Mouse (Mus musculus) CD8-positive naive resting alpha-beta T cell, adult 2 months (primary cell): Measurements from ENCODE around the gene Alox12e.
"Not testable (repeated sequence)": the region's sequence is repeated elsewhere in the genome, so short reads cannot be mapped to it uniquely, and the experiment has no call there.

ENCODE experiments used
- DNase-seq, 2 experiments: peaks; one replicate each; pipeline ENCODE4 v3.0.0; 2022; ENCODE audit warnings: low read depth in 2 of 2, low spot score in 2 of 2

Gene Alox12e

GRCm38 (mm10) chr11:70322528-70322927, at the start of gene Alox12e:
Gene Alox12e (minus strand): TSS chr11:70322628.
- DNase-seq, result no peak

DNA sequence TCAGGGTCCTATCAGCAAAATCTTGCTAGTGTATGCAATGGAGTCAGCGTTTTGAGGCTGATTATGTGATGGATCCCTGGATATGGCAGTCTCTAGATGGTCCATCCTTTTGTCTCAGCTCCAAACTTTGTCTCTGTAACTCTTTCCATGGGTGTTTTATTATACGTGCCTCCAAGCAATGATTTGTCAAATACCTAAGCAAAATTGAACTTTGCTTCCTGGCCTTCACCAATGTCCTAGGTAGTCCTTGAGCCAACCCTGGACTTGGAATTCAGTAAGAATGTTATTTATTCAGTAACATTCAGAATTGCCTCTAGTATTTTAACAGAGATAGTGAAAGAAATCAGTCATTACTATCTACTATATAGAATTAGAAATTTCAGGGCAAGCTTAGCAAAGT, 46.2 kb upstream of the Alox12e start:
- DNase-seq, result not testable (repeated sequence)

GRCm38 (mm10) chr11:70367701-70368100, 45.3 kb upstream of the Alox12e start:
- DNase-seq, result not testable (repeated sequence)

DNA sequence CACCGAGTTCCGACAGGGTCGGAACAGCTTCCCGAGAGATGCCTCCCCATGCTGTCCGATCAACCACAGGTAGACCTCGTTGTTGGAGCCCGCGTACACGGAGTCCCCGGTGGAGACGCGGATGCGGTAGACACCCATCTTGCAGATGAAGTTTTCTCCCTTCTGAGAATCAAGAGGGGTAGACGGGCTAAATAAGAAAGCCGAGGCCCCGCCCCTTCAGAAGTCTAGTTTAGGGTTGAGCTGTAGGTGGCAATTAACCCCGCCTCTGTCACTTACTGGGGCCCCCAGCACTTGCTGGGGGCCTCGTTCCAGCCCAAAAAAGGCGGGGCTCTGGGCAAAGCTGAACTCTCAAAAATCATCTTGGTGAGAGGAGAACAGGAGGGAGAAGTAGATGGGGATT, 29.4 kb upstream of the Alox12e start, which contains the start of gene Alox15:
TSS of gene Alox15 (minus strand) at position 164 of the 400 bp plus-strand sequence.
- peak in 1 of 2 experiments; percentile 16 for DNase-seq

- DNase-seq, result no peak
Observed at GRCm38 (mm10) chr11:70348630-70349029, 26.2 kb upstream of the Alox12e start.

GRCm38 (mm10) chr11:70347861-70348260, 25.4 kb upstream of the Alox12e start:
- DNase-seq, result no peak

- no peak for DNase-seq
Observed at GRCm38 (mm10) chr11:70345546-70345945, 23.1 kb upstream of the Alox12e start.

GRCm38 (mm10) chr11:70345061-70345460, 22.6 kb upstream of the Alox12e start:
- DNase-seq, result no peak

DNA sequence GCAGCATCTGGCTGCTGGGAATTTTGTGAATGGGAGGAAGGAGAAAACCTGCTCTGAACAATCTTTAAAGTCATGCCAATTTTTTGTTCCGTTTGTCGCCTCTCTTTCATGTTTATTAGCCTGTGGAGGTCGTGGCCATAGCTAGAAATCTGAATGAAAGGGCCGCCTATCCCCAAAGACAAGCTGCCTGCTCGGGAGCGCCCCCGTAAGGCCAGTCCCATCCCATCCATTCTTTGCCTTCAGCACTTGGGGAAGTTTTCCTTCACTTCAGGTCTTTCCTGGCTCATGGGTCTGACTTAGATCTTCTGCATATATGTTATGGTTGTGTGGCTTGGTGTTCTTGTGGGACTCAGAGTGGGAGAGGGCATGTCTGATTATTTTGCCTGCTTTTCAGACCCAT, 17.1 kb upstream of the Alox12e start:
- DNase-seq, result no peak

- peak; percentile 21 to 62 for DNase-seq
Observed at GRCm38 (mm10) chr11:70334477-70334876, 12.0 kb upstream of the Alox12e start.

GRCm38 (mm10) chr11:70324726-70325125, 2.3 kb upstream of the Alox12e start:
- DNase-seq, result no peak

DNA sequence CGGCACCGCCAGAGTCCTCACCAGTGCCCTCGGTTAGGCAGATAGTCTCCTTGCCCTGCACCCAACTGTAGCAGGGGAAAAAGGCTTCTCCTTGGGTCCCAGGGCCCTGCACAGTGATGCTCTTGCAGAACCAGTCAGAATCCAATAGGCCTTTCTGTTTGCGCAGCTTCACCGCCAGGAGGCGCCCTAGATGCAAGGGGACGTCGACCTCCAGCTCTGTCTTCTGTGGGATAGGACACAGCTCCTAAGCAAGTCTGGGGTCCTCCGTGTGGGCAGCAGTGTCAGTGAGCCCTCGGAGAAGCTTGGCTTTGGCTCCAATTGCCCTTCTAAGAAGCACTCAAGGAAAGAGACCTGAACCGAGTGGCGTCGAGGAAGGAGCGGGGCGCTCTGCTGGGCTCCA, 764 bp downstream of the Alox12e start:
- peak; percentile 38 to 47 for DNase-seq

- no peak for DNase-seq
Observed at GRCm38 (mm10) chr11:70319614-70320013, 2.8 kb downstream of the Alox12e start.

GRCm38 (mm10) chr11:70313833-70314232, 8.6 kb downstream of the Alox12e start:
- no peak for DNase-seq

DNA sequence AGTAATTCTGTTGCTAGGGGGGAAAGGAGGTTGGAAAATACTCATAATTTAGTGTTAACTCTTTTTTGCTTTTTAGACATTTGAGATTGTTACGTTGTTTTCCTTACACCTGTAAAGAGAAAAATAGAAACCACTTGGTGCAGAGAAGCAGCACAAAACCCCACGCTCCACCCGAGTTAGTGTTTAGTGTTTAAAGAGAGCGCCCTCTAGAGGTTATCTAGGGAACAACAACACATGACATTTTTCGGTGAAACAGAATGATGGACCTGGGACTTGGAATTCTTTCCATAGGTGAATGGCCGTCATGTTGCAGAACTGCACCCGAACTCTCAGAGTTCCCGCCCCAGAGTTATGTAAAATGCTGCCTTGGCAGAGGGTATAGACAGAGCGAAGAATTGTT, 13.1 kb downstream of the Alox12e start:
- peak; percentile 52 to 55 for DNase-seq

GRCm38 (mm10) chr11:70308296-70308695, 14.1 kb downstream of the Alox12e start:
- peak in 1 of 2 experiments; percentile 19 for DNase-seq

DNA sequence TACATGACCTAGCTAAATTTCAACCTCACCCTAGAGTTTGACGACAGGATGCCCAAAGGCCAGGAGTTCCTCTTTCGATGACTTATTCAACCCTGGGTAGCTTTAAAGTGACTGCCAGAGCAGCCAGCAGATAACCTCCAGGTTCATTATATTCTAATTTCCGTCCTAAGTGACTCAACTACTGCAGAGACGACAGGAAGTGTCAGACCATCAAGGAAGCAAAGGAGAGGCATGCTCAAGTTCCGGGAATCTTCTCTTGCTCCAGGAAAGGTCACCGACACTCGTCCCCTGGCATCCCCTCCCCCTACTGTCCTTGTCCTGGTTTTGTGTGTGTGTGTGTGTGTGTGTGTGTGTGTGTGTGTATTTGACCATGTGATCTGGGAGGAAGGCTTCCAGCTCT, 16.3 kb downstream of the Alox12e start:
- DNase-seq, result no peak

GRCm38 (mm10) chr11:70302293-70302692, 20.1 kb downstream of the Alox12e start:
- no peak for DNase-seq

GRCm38 (mm10) chr11:70297836-70298454, 24.5 kb downstream of the Alox12e start:
- DNase-seq, result peak; percentile 26 to 35

DNA sequence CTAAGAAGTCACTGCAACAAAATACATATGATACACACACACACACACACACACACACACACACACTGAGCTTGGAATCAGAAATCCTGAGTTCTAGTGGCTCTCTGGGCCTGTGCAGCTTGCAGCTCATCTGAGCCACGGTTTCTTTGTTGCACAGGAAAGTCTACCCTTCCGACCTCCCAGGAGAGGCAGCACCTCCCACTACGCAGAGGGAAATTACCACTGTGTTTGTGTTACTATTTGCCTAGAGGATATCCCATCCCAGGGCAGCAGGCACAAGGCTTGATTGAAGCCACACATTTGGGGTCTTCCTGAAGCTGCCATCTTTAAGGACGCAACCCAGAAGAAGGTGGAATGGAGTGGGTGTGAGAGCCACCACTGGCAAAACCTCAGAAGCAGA, 25.0 kb downstream of the Alox12e start:
- DNase-seq, result no peak

DNA sequence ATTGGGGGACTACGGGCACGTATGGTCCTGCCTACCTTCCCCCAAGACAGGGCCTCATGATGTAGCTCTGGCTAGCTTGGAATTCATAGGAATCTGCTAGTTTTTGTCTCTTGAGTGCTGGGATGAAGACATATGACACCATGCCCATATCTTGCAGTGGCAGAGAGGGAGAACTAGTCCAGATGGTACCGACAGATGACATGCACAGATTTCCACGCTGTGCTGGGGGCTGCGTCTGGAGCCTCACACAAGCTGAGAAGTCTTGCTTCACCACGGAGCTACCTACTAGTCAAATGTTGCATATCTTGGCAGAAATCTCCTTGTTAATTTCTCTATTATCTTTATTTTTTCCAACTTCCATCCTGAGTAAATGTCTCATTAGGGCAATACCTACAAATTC, 28.5 kb downstream of the Alox12e start:
- DNase-seq, result no peak

GRCm38 (mm10) chr11:70291235-70291634, 31.2 kb downstream of the Alox12e start:
- DNase-seq, result no peak

GRCm38 (mm10) chr11:70289236-70289635, 33.2 kb downstream of the Alox12e start:
- no peak for DNase-seq
